Mouse (Mus musculus): Measurements from ENCODE around the gene Tldc2. TPM values are rescaled to one million over a fixed set of nuclear protein-coding genes. Genes with fewer than 3 reads are reported as not detected.

Gene Tldc2
- polyA plus RNA-seq, 1 experiment from 2014 or later, result not detected

DNA sequence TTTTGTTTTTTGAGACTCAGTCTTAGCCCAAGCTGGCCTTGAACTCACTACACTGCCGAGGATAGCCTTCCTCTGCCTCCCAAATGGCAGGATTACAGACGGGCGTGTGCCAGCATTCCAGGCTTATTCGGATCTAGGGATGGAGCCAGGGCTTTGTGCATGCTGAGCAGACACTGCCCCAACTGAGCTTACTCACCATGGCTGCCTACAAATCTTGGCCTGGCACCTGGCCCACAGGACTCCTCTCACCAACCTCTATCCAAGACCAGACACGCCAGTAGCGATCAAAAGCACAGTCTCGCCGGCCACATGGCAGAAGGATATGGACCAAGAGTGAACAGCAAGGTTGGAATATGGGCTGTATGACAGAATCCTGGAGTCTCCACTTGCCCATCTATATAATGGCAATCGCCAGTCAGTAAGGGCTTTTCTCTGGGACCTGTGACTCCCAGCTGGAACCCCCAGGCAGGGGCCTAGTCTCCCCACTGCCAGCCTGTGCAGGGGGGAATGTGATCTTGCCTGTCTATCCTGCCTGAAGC is 12.6 kb upstream of the Tldc2 start:
- H3K4me1 ChIP-seq (ENCODE audit: control insufficient read depth, insufficient read depth, low read length), result peaks cover 69% of the 10 kb centered on the region
- peak overlapping the region; percentile 44 for H3K27ac ChIP-seq (ENCODE audit: low read length)
- H3K4me2 ChIP-seq (ENCODE audit: low read depth, low read length), result no peak overlapping the region
- H3K4me3 ChIP-seq (ENCODE audit: low read length), result no peak overlapping the region
- no peaks in the 10 kb centered on the region for H3K27me3 ChIP-seq (replicated peaks; ENCODE audit: control insufficient read depth, insufficient read depth, low read length)
- no peaks in the 10 kb centered on the region for H3K9me3 ChIP-seq (ENCODE audit: control insufficient read depth, low read length)
- H3K9ac ChIP-seq (ENCODE audit: low read depth, low read length), result 0 out of 2 replicates have a peak overlapping the region, but pooled peaks have one; percentile 2
- ATAC-seq, result no peak
- 71% methylated on average over 9 of the region's 9 CpGs for WGBS
- H3K36me3 ChIP-seq (ENCODE audit: control insufficient read depth, insufficient read depth, low read length), result no peaks in the 10 kb centered on the region

GRCm38 (mm10) chr2:157074772-157075171 is 12.1 kb upstream of the Tldc2 start:
- Histone ChIP-seq H3K9ac (ENCODE audit: low read depth, low read length) (0 out of 2 replicates have a peak overlapping the region, but pooled peaks have one; percentile 2), H3K27me3 (replicated peaks; ENCODE audit: control insufficient read depth, insufficient read depth, low read length) (no peaks in the 10 kb centered on the region), H3K27ac (ENCODE audit: low read length) (peak overlapping the region; percentile 44; the same call in 1 of the 2 replicates), H3K9me3 (ENCODE audit: control insufficient read depth, low read length) (no peaks in the 10 kb centered on the region), H3K4me3 (ENCODE audit: low read length) (no peak overlapping the region), H3K36me3 (ENCODE audit: control insufficient read depth, insufficient read depth, low read length) (no peaks in the 10 kb centered on the region), H3K4me2 (ENCODE audit: low read depth, low read length) (no peak overlapping the region), H3K4me1 (ENCODE audit: control insufficient read depth, insufficient read depth, low read length) (peaks cover 66% of the 10 kb centered on the region)
- WGBS, result 63% methylated on average over 5 of the region's 5 CpGs
- ATAC-seq, result no peak

- H3K9me3 ChIP-seq (ENCODE audit: control insufficient read depth, low read length), result no peaks in the 10 kb centered on the region
- peak overlapping the region; percentile 45; the same call in 1 of the 2 replicates for H3K9ac ChIP-seq (ENCODE audit: low read depth, low read length)
Observed at GRCm38 (mm10) chr2:157075226-157075625, 11.6 kb upstream of the Tldc2 start.

DNA sequence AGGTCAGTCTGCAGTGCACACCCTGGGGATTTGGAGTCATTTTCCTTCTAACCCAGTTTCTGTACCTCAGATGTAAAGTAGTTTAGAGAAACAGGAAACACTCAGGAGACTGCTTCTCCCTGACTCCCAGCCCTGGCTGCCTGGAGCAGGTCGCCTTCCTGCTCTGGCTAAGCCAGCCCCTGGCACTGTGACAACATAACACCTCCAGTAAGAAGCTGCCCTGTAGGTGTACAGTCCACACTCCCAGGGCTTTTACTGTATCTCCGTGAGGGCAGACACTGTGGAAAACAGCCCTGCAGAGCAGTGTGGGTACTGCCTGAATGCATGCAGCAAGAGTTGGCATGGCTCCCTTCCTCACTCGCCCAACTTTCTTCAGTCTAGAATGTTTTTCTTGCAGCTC is 11.2 kb upstream of the Tldc2 start:
- Histone ChIP-seq H3K27me3 (replicated peaks; ENCODE audit: control insufficient read depth, insufficient read depth, low read length) (no peaks in the 10 kb centered on the region), H3K9ac (ENCODE audit: low read depth, low read length) (peak overlapping the region; percentile 45; the same call in 1 of the 2 replicates), H3K9me3 (ENCODE audit: control insufficient read depth, low read length) (no peaks in the 10 kb centered on the region), H3K36me3 (ENCODE audit: control insufficient read depth, insufficient read depth, low read length) (no peaks in the 10 kb centered on the region), H3K4me2 (ENCODE audit: low read depth, low read length) (peak overlapping the region; percentile 80; the same call in 1 of the 2 replicates), H3K4me3 (ENCODE audit: low read length) (no peak overlapping the region), H3K4me1 (ENCODE audit: control insufficient read depth, insufficient read depth, low read length) (peaks cover 60% of the 10 kb centered on the region), H3K27ac (ENCODE audit: low read length) (no peak overlapping the region; the same call in 1 of the 2 replicates)
- no peak for ATAC-seq
- WGBS, result 35% methylated on average over 3 of the region's 3 CpGs

More at GRCm38 (mm10) chr2:157075226-157075625, 11.6 kb upstream of the Tldc2 start:
- Histone ChIP-seq H3K36me3 (ENCODE audit: control insufficient read depth, insufficient read depth, low read length) (no peaks in the 10 kb centered on the region), H3K4me2 (ENCODE audit: low read depth, low read length) (0 out of 2 replicates have a peak overlapping the region, but pooled peaks have one; percentile 80), H3K4me3 (ENCODE audit: low read length) (no peak overlapping the region), H3K27me3 (replicated peaks; ENCODE audit: control insufficient read depth, insufficient read depth, low read length) (no peaks in the 10 kb centered on the region), H3K4me1 (ENCODE audit: control insufficient read depth, insufficient read depth, low read length) (peaks cover 64% of the 10 kb centered on the region), H3K27ac (ENCODE audit: low read length) (peak overlapping the region; percentile 15; the same call in 1 of the 2 replicates)
- WGBS, result 77% methylated on average over 3 of the region's 3 CpGs
- no peak for ATAC-seq

GRCm38 (mm10) chr2:157076585-157076984 is 10.3 kb upstream of the Tldc2 start:
- peak overlapping the region; percentile 77 for H3K4me3 ChIP-seq (ENCODE audit: low read length)

DNA sequence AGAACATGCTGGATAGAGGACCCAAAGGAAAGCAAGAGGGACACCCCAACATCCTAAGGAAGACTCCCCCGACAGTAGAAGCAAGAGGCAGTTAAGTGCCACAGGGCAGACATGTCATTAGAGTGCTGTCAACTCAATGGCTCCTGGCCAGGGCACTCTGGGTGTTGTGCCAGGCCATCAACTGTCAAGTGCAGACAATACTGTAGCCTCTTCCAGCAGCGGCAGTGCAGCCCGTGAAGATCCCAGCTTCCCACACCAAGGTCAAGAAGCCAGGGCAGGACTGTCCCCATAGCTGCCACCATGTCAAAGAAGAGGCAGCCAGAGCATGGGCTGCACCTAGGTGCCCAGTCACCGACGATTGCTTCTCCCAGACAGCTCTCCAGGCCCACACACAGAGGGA is 9.7 kb upstream of the Tldc2 start:
- no peak for ATAC-seq
- Histone ChIP-seq H3K4me1 (ENCODE audit: control insufficient read depth, insufficient read depth, low read length) (peaks cover 49% of the 10 kb centered on the region), H3K4me2 (ENCODE audit: low read depth, low read length) (peak overlapping the region; percentile 80), H3K36me3 (ENCODE audit: control insufficient read depth, insufficient read depth, low read length) (no peaks in the 10 kb centered on the region), H3K27ac (ENCODE audit: low read length) (peak overlapping the region; percentile 55), H3K4me3 (ENCODE audit: low read length) (peak overlapping the region; percentile 77), H3K9ac (ENCODE audit: low read depth, low read length) (peak overlapping the region; percentile 87), H3K9me3 (ENCODE audit: control insufficient read depth, low read length) (no peaks in the 10 kb centered on the region), H3K27me3 (replicated peaks; ENCODE audit: control insufficient read depth, insufficient read depth, low read length) (no peaks in the 10 kb centered on the region)
- WGBS, result 23% methylated on average over 5 of the region's 5 CpGs

More at GRCm38 (mm10) chr2:157076585-157076984, 10.3 kb upstream of the Tldc2 start:
- ATAC-seq, result no peak
- Histone ChIP-seq H3K9me3 (ENCODE audit: control insufficient read depth, low read length) (no peaks in the 10 kb centered on the region), H3K27ac (ENCODE audit: low read length) (no peak overlapping the region), H3K27me3 (replicated peaks; ENCODE audit: control insufficient read depth, insufficient read depth, low read length) (no peaks in the 10 kb centered on the region), H3K4me1 (ENCODE audit: control insufficient read depth, insufficient read depth, low read length) (peaks cover 51% of the 10 kb centered on the region), H3K4me2 (ENCODE audit: low read depth, low read length) (peak overlapping the region; percentile 80), H3K36me3 (ENCODE audit: control insufficient read depth, insufficient read depth, low read length) (no peaks in the 10 kb centered on the region), H3K9ac (ENCODE audit: low read depth, low read length) (no peak overlapping the region)
- 67% methylated on average over 7 of the region's 7 CpGs for WGBS

- H3K36me3 ChIP-seq (ENCODE audit: control insufficient read depth, insufficient read depth, low read length), result no peaks in the 10 kb centered on the region
- no peaks in the 10 kb centered on the region for H3K27me3 ChIP-seq (replicated peaks; ENCODE audit: control insufficient read depth, insufficient read depth, low read length)
- peak; percentile 27 for ATAC-seq
- H3K9me3 ChIP-seq (ENCODE audit: control insufficient read depth, low read length), result no peaks in the 10 kb centered on the region
- H3K4me2 ChIP-seq (ENCODE audit: low read depth, low read length), result peak overlapping the region; percentile 80
- peak overlapping the region; percentile 87 for H3K9ac ChIP-seq (ENCODE audit: low read depth, low read length)
- H3K4me3 ChIP-seq (ENCODE audit: low read length), result peak overlapping the region; percentile 77
- WGBS, result 4% methylated on average over 15 of the region's 15 CpGs
- H3K4me1 ChIP-seq (ENCODE audit: control insufficient read depth, insufficient read depth, low read length), result peaks cover 46% of the 10 kb centered on the region
- H3K27ac ChIP-seq (ENCODE audit: low read length), result peak overlapping the region; percentile 92
Observed at GRCm38 (mm10) chr2:157077641-157078058, 9.2 kb upstream of the Tldc2 start.

- Histone ChIP-seq H3K9me3 (ENCODE audit: control insufficient read depth, low read length) (no peaks in the 10 kb centered on the region), H3K27ac (ENCODE audit: low read length) (peak overlapping the region; percentile 92), H3K4me1 (ENCODE audit: control insufficient read depth, insufficient read depth, low read length) (peaks cover 40% of the 10 kb centered on the region), H3K4me3 (ENCODE audit: low read length) (peak overlapping the region; percentile 77), H3K9ac (ENCODE audit: low read depth, low read length) (peak overlapping the region; percentile 87), H3K27me3 (replicated peaks; ENCODE audit: control insufficient read depth, insufficient read depth, low read length) (no peaks in the 10 kb centered on the region), H3K4me2 (ENCODE audit: low read depth, low read length) (peak overlapping the region; percentile 80), H3K36me3 (ENCODE audit: control insufficient read depth, insufficient read depth, low read length) (no peaks in the 10 kb centered on the region)
- WGBS, result under 1% methylated on average over 68 of the region's 79 CpGs
- peak; percentile 17 for ATAC-seq
Observed at GRCm38 (mm10) chr2:157078059-157078792, 8.6 kb upstream of the Tldc2 start.
